In the genomic region with DNA sequence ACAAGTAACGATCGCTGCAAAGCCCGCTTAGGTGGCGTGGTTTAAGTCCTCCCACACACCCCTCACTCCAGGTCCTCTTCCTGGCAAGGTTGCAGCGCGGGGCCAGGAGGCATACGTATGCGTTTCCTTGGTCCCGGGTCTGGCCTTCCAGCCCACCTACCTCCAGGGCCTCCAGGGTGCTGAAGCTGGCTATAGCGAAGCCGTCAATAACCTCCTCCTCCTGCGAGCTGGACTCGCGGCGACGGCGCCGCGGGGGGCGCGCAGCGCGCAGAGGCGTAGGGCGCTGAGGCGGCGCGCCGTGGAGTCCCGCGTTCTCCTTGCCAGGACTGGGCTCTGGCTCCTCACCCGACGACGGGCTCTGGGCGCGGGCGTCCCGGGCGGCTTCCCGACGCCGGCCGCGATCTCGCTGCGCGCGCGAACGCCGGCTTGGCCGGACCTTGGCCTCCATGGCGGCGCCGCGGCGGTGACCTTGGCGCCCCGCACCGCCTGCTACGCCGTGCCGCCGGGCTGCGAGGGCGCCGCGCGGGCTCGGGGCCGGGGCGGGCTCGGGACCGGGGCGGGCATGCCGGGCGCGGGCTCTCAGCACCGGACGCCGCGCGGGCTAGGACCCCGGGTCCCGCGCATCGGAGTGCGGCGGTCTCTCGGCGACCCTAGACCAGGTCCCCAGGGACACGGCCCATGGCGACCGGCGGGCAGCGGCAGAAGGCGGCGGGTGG, we compare ENCODE assay signal across 8 mouse cellular contexts. TPM values are rescaled to one million over a fixed set of nuclear protein-coding genes. Genes with fewer than 3 reads are reported as not detected.
DNase-seq lines count a peak whose midpoint lies in the region; ATAC-seq and TF ChIP-seq lines count a peak whose summit lies in the region.

No protein-coding gene starts in this region.

- peaks cover 35% of the 10 kb centered on the region for H3K4me1 ChIP-seq in forebrain, embryonic 15.5 days
- peaks cover 15% of the 10 kb centered on the region; the same call in 1 of the 2 replicates for H3K4me1 ChIP-seq in kidney, adult 2 months (ENCODE audit: control insufficient read depth, insufficient read depth, low read length)

- H3K27ac ChIP-seq in forebrain, embryonic 15.5 days (replicated peaks), result peak overlapping the region; percentile 62
- H3K27ac ChIP-seq in kidney, adult 2 months (ENCODE audit: insufficient read depth, low read depth, low read length), result peak overlapping the region; percentile 82

- ATAC-seq in forebrain, embryonic 15.5 days (replicated peaks), result peak; percentile 33
- no peak for ATAC-seq in activated CD4-positive, CD25-positive, alpha-beta regulatory T cell, adult 4 months

- TF ChIP-seq CTCF in kidney, adult 2 months (conservative IDR thresholded peaks at IDR 0.05; ENCODE audit: insufficient read depth, insufficient read length, low read depth, low read length), result no peak

- TF ChIP-seq POLR2A in kidney, adult 2 months (IDR thresholded peaks at IDR 0.05; ENCODE audit: low read depth, low read length), result no peak

- peak overlapping the region; percentile 92 for H3K4me2 ChIP-seq in forebrain, embryonic 15.5 days (replicated peaks)

- H3K4me3 ChIP-seq in forebrain, embryonic 15.5 days, result peak overlapping the region; percentile 84
- H3K4me3 ChIP-seq in kidney, adult 2 months (ENCODE audit: insufficient read depth, low read depth, low read length), result peak overlapping the region; percentile 91

- peak overlapping the region; percentile 79 for H3K9ac ChIP-seq in forebrain, embryonic 15.5 days (replicated peaks)

- WGBS in forebrain, embryonic 15.5 days, result under 1% methylated on average over 90 of the region's 98 CpGs
- 4% methylated on average over 98 of the region's 98 CpGs for WGBS in kidney, adult 2 months

- H3K9me3 ChIP-seq in forebrain, embryonic 15.5 days, result no peaks in the 10 kb centered on the region

- no peaks in the 10 kb centered on the region for H3K27me3 ChIP-seq in forebrain, embryonic 15.5 days
- H3K27me3 ChIP-seq in kidney, adult 2 months (replicated peaks; ENCODE audit: control insufficient read depth, insufficient read depth, low read length), result no peaks in the 10 kb centered on the region

- DNase-seq in ovary, postnatal 14 days (ENCODE audit: low spot score), result peak; percentile 15
- DNase-seq in ovary, postnatal 10 days (ENCODE audit: low spot score), result no peak
- peak; percentile 68 for DNase-seq in cerebellum, adult 11-12 months
- DNase-seq in kidney, adult 2 months, result peak; percentile 37
- peak; percentile 49 to 56 for DNase-seq in lung, postnatal 4 days
- DNase-seq in spleen, postnatal 10 days (ENCODE audit: low spot score in 2 of 2), result peak; percentile 55 to 56

- no peaks in the 10 kb centered on the region for H3K36me3 ChIP-seq in forebrain, embryonic 15.5 days
- H3K36me3 ChIP-seq in kidney, adult 2 months (ENCODE audit: control insufficient read depth, insufficient read depth, low read length), result no peaks in the 10 kb centered on the region

RNA-seq across cellular contexts. Expression of a gene that starts 0.4 kb away (rescaled TPM):
- 26.4 and 30.8 TPM in 2 replicates for polyA plus RNA-seq in forebrain, embryonic 15.5 days (2015; fragmentation: Nextera tagmentation; extraction: Ambion mirVana)
- 38.2 and 47.0 TPM in 2 replicates for polyA plus RNA-seq in kidney, adult 2 months (2012; rRNA removed)
- 1 to 10 TPM; 5.1 to 5.8 TPM for polyA plus RNA-seq in activated CD4-positive, CD25-positive, alpha-beta regulatory T cell, adult 4 months (2017; shearing (Covaris generic))
